Mouse (Mus musculus) retina, postnatal 7 days (tissue): ENCODE data around the gene Mapkapk5.
A peak's percentile ranks its signal among the peaks of the same experiment; 100 is the strongest.

Experiments
- DNase-seq: peaks from one replicate; pipeline ENCODE4 v3.0.0-alpha.2; 2012; ENCODE audit warnings: low read depth, low spot score

Mapkapk5 gene

DNA sequence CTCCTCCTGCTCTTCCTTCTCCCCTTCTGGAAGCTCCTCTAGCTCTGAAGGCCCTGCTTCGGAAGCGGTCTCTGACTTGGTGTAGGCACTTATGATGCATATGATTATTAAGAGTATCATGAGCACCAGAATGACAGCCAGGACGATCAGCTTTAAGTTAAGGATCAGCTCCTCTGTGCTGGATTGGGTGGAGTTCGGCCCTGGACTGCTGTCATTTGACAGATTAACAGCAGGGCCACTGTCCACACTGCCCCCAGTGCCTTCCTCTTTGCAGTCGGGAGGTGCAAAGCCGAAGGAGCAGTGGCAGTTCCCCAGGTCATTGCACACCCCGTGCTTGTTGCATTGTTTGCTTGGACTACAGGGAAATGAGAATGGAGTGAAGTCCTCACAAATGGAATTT, 45.0 kb downstream of the Mapkapk5 start:
- DNase-seq, result no peak

DNA sequence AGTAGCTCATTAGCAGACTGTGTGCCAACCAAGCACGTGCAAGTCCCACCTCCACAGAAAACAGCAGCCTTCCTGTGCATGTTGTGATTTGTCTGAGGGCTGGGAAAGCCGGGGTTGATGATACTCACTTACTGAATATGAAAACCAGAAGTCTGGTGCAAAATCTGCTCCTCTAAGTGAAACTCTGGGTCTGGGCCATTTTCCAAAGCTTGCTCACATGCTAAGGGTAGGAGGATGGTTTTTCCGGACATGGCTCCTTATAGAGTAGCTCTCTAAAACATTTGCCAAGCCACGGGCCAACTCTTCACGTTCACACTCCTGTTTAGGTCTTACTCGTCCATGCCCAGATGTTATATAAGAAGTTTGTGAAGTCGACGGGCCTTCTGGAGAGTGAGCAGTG, 52.4 kb downstream of the Mapkapk5 start:
- no peak for DNase-seq

- no peak for DNase-seq
Observed at GRCm38 (mm10) chr5:121484801-121485200, 60.9 kb downstream of the Mapkapk5 start.

DNA sequence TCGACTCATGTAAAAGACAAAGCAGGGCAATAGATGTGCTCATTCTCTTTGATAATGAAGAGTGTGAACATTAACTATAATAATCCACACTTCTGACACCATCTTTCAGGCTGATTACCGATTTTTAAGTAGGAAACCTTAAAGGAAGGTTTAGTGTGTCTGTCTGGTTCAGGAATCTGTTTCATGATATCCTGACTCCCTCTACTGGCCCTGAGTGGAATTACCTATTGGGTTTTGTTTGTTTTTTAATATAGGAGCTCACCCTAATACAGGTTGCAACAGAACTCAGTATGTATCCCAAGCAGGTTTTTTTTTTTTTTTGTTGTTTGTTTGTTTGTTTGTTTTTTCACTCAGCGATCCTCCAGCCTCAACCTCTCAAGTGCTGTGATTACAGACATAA, 68.0 kb downstream of the Mapkapk5 start:
- DNase-seq, result peak; percentile 57

- DNase-seq, result no peak
Observed at GRCm38 (mm10) chr5:121476040-121476439, 69.7 kb downstream of the Mapkapk5 start.
